Mouse (Mus musculus) CH12.LX (cell line): ENCODE data around the gene Efcab5.

Experiments used
- CTCF ChIP-seq, 2 experiments: IDR thresholded peaks in 1 of 2; conservative IDR thresholded peaks in 1 of 2; 2 replicates each; pipeline ENCODE4 v1.5.1; 2011 to 2012; ENCODE audit warnings: low read depth in 2 of 2, low read length in 2 of 2, improper control_type of control experiment in 1 of 2, inconsistent platforms in 1 of 2, mild to moderate bottlenecking in 1 of 2, moderate library complexity in 1 of 2
- GABPA ChIP-seq: IDR thresholded peaks from 2 replicates; pipeline ENCODE4 v1.6.1; 2012; ENCODE audit warnings: low read depth, low read length, improper control_type of control experiment, inconsistent platforms; ENCODE audit not compliant: insufficient replicate concordance
- KAT2A ChIP-seq: IDR thresholded peaks from 2 replicates; pipeline ENCODE4 v1.6.1; 2012; ENCODE audit warnings: low read length, improper control_type of control experiment, inconsistent platforms; ENCODE audit not compliant: insufficient replicate concordance
- POLR2A ChIP-seq: IDR thresholded peaks from 2 replicates; pipeline ENCODE4 v1.6.1; 2011; ENCODE audit warnings: low read depth, mild to moderate bottlenecking, improper control_type of control experiment, low read length
- TCF12 ChIP-seq: IDR thresholded peaks from 2 replicates; pipeline ENCODE4 v1.6.1; 2014; ENCODE audit warnings: low read depth, mild to moderate bottlenecking, inconsistent platforms, low read length, improper control_type of control experiment
- USF1 ChIP-seq: IDR thresholded peaks from 2 replicates; pipeline ENCODE4 v1.6.1; 2014; ENCODE audit warnings: low read depth, mild to moderate bottlenecking, inconsistent platforms, low read length, improper control_type of control experiment

- TF ChIP-seq CTCF (conservative IDR thresholded peaks at IDR 0.05 in 1 of 2, IDR thresholded peaks at IDR 0.05 in 1 of 2; ENCODE audit: low read depth in 2 of 2, low read length in 2 of 2), result no peak
- no peak for TF ChIP-seq POLR2A
- TF ChIP-seq GABPA, result no peak
- TF ChIP-seq KAT2A, result no peak
- TF ChIP-seq TCF12, result no peak
- no peak for TF ChIP-seq USF1
Observed at GRCm38 (mm10) chr11:77042816-77043215, 146.0 kb downstream of the Efcab5 start.
